Mouse (Mus musculus): ENCODE data around the gene Mgl2. TPM values are rescaled to one million over a fixed set of nuclear protein-coding genes. Genes with fewer than 3 reads are reported as not detected.
"Not testable (repeated sequence)": the region's sequence is repeated elsewhere in the genome, so short reads cannot be mapped to it uniquely, and the experiment has no call there.

Gene Mgl2
- total and polyA plus RNA-seq, 2 experiments from 2014 or later, result 1.1 to 1.9 TPM

- H3K4me2 ChIP-seq (ENCODE audit: low read depth), result no peak overlapping the region
- H3K9me3 ChIP-seq (ENCODE audit: low read length), result no peaks in the 10 kb centered on the region
- DNase-seq (no peak), ATAC-seq (no peak)
- WGBS, result 83% methylated on average over 14 of the region's 14 CpGs
- no peak for TF ChIP-seq CTCF (IDR thresholded peaks at IDR 0.05; ENCODE audit: low read depth)
- H3K36me3 ChIP-seq (ENCODE audit: insufficient read depth), result no peaks in the 10 kb centered on the region
- no peak overlapping the region for H3K4me3 ChIP-seq (ENCODE audit: low read depth, low read length)
- H3K9ac ChIP-seq, result no peak overlapping the region
- H3K4me1 ChIP-seq (ENCODE audit: insufficient read depth), result no peaks in the 10 kb centered on the region
- no peaks in the 10 kb centered on the region for H3K27me3 ChIP-seq (ENCODE audit: insufficient read depth, low read length)
- no peak overlapping the region for H3K27ac ChIP-seq (ENCODE audit: low read depth, low read length)
Observed at GRCm38 (mm10) chr11:70103701-70104315, 26.3 kb upstream of the Mgl2 start.

DNA sequence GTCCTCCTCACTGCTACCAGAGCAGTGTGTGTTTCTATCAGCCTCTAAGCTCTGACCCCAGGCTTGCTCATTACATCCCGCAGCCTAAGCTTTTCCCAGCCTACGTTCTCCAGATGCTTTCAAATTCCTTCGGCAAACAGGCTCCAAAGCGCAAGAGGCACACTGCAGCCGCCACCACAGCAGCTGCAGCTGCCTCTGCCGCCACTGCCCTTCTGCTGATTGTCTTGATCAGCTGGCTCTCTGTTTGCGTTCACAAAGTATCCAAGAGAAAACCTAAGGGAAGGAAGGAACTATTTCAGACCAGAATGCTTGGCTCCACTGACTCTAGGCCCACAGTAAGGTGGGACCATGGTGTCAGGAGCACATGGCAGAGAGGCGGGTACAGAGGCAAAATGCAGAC is 23.0 kb upstream of the Mgl2 start:
- Histone ChIP-seq H3K36me3 (ENCODE audit: insufficient read depth) (no peaks in the 10 kb centered on the region), H3K4me2 (ENCODE audit: low read depth) (no peak overlapping the region), H3K9me3 (ENCODE audit: low read length) (no peaks in the 10 kb centered on the region), H3K27ac (ENCODE audit: low read depth, low read length) (no peak overlapping the region), H3K9ac (no peak overlapping the region), H3K27me3 (ENCODE audit: insufficient read depth, low read length) (no peaks in the 10 kb centered on the region), H3K4me1 (ENCODE audit: insufficient read depth) (no peaks in the 10 kb centered on the region), H3K4me3 (ENCODE audit: low read depth, low read length) (no peak overlapping the region)
- 72% methylated on average over 8 of the region's 8 CpGs for WGBS
- no peak for DNase-seq
- TF ChIP-seq CTCF (IDR thresholded peaks at IDR 0.05; ENCODE audit: low read depth), result no peak
- ATAC-seq, result no peak

DNA sequence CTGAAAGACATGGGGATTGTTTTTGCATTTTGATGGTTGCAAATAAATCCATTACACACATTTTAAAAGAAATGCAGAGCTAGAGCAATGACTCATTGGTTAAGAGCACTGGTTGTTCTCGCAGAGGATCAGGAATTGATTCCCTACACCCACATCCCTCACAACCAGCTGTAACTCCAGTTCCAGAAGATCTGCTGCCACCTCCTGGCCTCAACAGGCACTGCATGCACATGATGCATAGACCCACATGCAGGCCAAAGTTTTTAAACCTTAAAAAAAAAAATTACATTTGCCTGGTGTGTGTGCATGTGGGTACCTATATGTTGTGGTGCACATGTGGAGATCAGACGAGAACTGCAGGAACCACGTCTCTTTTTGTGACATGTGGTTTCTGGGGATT is 20.0 kb upstream of the Mgl2 start:
- H3K4me1 ChIP-seq (ENCODE audit: insufficient read depth), result no peaks in the 10 kb centered on the region
- H3K27ac ChIP-seq (ENCODE audit: low read depth, low read length), result no peak overlapping the region
- H3K36me3 ChIP-seq (ENCODE audit: insufficient read depth), result no peaks in the 10 kb centered on the region
- peak; percentile 68 for TF ChIP-seq CTCF (IDR thresholded peaks at IDR 0.05; ENCODE audit: low read depth)
- H3K9ac ChIP-seq, result no peak overlapping the region
- H3K4me3 ChIP-seq (ENCODE audit: low read depth, low read length), result no peak overlapping the region
- WGBS, result 77% methylated on average over 3 of the region's 3 CpGs
- H3K4me2 ChIP-seq (ENCODE audit: low read depth), result no peak overlapping the region
- DNase-seq (peak; percentile 13), ATAC-seq (no peak)
- no peaks in the 10 kb centered on the region for H3K27me3 ChIP-seq (ENCODE audit: insufficient read depth, low read length)
- no peaks in the 10 kb centered on the region for H3K9me3 ChIP-seq (ENCODE audit: low read length)

DNA sequence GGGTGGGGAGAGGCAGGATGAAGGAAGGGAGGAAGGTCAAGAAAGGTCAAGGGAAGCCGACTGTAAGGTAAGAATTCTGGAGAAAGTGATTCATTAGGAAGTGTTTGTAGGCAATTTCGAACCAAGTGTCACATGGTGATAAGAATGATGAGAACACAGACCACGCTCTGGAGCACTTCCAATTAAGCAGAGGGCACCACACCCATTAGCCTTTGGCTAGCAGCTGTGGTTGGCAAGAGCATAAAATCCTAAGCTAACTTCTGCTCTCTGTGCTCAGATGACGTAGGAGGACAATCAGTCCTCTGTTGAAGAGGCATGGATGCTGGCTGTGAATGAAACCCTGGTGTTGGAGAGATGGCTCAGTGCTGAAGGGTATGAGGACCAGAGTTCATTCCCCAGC is 15.6 kb upstream of the Mgl2 start:
- Histone ChIP-seq H3K27me3 (ENCODE audit: insufficient read depth, low read length) (no peaks in the 10 kb centered on the region), H3K9ac (no peak overlapping the region), H3K36me3 (ENCODE audit: insufficient read depth) (no peaks in the 10 kb centered on the region), H3K9me3 (ENCODE audit: low read length) (no peaks in the 10 kb centered on the region), H3K4me3 (ENCODE audit: low read depth, low read length) (no peak overlapping the region), H3K27ac (ENCODE audit: low read depth, low read length) (no peak overlapping the region), H3K4me2 (ENCODE audit: low read depth) (no peak overlapping the region), H3K4me1 (ENCODE audit: insufficient read depth) (no peaks in the 10 kb centered on the region)
- no peak for TF ChIP-seq CTCF (IDR thresholded peaks at IDR 0.05; ENCODE audit: low read depth)
- ATAC-seq, result no peak
- DNase-seq, result no peak
- WGBS, result 75% methylated on average over 4 of the region's 4 CpGs

DNA sequence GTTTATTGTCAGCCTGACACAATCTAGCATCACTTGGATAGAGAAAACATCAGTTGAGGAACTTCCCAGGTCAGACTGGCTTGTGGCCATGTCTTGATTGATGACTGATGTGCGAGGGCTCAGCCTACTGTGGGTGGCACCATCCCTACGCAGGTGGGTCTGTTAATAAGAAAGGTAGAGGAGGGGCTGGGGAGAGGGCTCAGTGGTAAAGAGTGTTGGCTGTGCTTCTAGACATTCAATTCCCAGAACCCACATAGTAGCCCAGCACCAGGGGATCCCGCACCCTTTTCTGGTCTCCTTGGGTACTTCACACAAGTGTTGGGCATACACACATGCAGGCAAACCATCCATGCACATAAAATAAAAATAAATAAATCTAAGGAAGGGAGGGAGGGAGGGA is 14.2 kb upstream of the Mgl2 start:
- no peak for ATAC-seq
- Histone ChIP-seq H3K9me3 (ENCODE audit: low read length) (0 out of 2 replicates have a peak, but pooled peaks cover 4% of the 10 kb centered on the region), H3K27ac (ENCODE audit: low read depth, low read length) (no peak overlapping the region), H3K4me1 (ENCODE audit: insufficient read depth) (no peaks in the 10 kb centered on the region), H3K4me3 (ENCODE audit: low read depth, low read length) (no peak overlapping the region), H3K4me2 (ENCODE audit: low read depth) (no peak overlapping the region), H3K27me3 (ENCODE audit: insufficient read depth, low read length) (no peaks in the 10 kb centered on the region), H3K9ac (no peak overlapping the region), H3K36me3 (ENCODE audit: insufficient read depth) (no peaks in the 10 kb centered on the region)
- TF ChIP-seq CTCF (IDR thresholded peaks at IDR 0.05; ENCODE audit: low read depth), result no peak
- DNase-seq, result no peak
- WGBS, result 88% methylated on average over 3 of the region's 3 CpGs

GRCm38 (mm10) chr11:70135001-70135400 is 4.9 kb downstream of the Mgl2 start:
- H3K36me3 ChIP-seq (ENCODE audit: insufficient read depth), result not testable (repeated sequence)

DNA sequence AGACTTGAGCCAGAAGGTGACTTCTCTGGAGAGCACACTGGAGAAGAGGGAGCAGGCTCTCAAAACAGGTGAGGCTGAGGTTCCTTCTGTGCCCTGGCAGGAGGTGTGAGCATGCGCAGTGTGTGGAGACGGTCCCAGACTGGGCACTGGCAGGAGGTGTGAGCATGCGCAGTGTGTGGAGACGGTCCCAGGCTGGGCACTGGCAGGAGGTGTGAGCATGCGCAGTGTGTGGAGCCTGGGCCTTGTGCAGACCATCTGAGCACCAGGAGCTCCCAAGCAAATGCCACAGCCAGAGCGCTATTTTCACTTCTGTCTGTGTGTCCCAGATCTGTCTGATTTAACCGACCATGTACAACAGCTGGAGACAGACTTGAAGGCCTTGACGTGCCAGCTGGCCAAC is 5.8 kb downstream of the Mgl2 start:
- H3K27me3 ChIP-seq (ENCODE audit: insufficient read depth, low read length); H3K4me1 ChIP-seq (ENCODE audit: insufficient read depth); H3K4me3 ChIP-seq (ENCODE audit: low read depth, low read length); H3K9ac ChIP-seq; H3K36me3 ChIP-seq (ENCODE audit: insufficient read depth); H3K27ac ChIP-seq (ENCODE audit: low read depth, low read length); ATAC-seq; DNase-seq; H3K9me3 ChIP-seq (ENCODE audit: low read length); H3K4me2 ChIP-seq (ENCODE audit: low read depth): not testable (repeated sequence)
- WGBS, result 88% methylated on average over 8 of the region's 8 CpGs

More at GRCm38 (mm10) chr11:70135001-70135400, 4.9 kb downstream of the Mgl2 start:
- not testable (repeated sequence) for H3K9me3 ChIP-seq (ENCODE audit: low read length); H3K27me3 ChIP-seq (ENCODE audit: insufficient read depth, low read length); H3K4me2 ChIP-seq (ENCODE audit: low read depth); H3K27ac ChIP-seq (ENCODE audit: low read depth, low read length); H3K4me3 ChIP-seq (ENCODE audit: low read depth, low read length); ATAC-seq; H3K9ac ChIP-seq; DNase-seq; H3K4me1 ChIP-seq (ENCODE audit: insufficient read depth)
- WGBS, result 70% methylated on average over 3 of the region's 3 CpGs
